13 mouse cellular contexts compared by ENCODE assay signal in genomic region chr14:41600935-41601334, GRCm38 (mm10). TPM values are rescaled to one million over a fixed set of nuclear protein-coding genes. Genes with fewer than 3 reads are reported as not detected.
"Had no signal": no experiment of that assay in that cellular context is flagged by ENCODE, and none has a peak within 500 bp of the region (broad histone marks: within the 10 kb centered on the region; RNA-seq: fewer than 3 reads in every experiment).

No protein-coding gene starts in this region.

RNA-seq across cellular contexts. Expression of gene Gm3072, which starts 23.5 kb away (rescaled TPM):
- total RNA-seq: neutrophil, adult 5-6 weeks had no signal
- polyA plus RNA-seq: neural tube, embryonic 13.5 days; neural tube, embryonic 14.5 days; neural tube, embryonic 15.5 days; small intestine, adult 2 months; spleen, adult 2 months; stomach, embryonic 14.5 days; stomach, embryonic 15.5 days; stomach, embryonic 16.5 days; stomach, postnatal 0 days; thymus, adult 2 months; thymus, postnatal 0 days; urinary bladder, adult 2 months had no signal

RNA-seq across cellular contexts. Expression of gene 1700049E17Rik2, which starts 27.9 kb away (rescaled TPM):
- total RNA-seq: neutrophil, adult 5-6 weeks had no signal
- polyA plus RNA-seq: neural tube, embryonic 13.5 days; neural tube, embryonic 14.5 days; neural tube, embryonic 15.5 days; small intestine, adult 2 months; spleen, adult 2 months; stomach, embryonic 14.5 days; stomach, embryonic 15.5 days; stomach, embryonic 16.5 days; stomach, postnatal 0 days; thymus, adult 2 months; thymus, postnatal 0 days; urinary bladder, adult 2 months had no signal

RNA-seq across cellular contexts. Expression of gene Gm3676, which starts 45.4 kb away (rescaled TPM):
- total RNA-seq: neutrophil, adult 5-6 weeks had no signal
- polyA plus RNA-seq: neural tube, embryonic 13.5 days; neural tube, embryonic 14.5 days; neural tube, embryonic 15.5 days; small intestine, adult 2 months; spleen, adult 2 months; stomach, embryonic 14.5 days; stomach, embryonic 15.5 days; stomach, embryonic 16.5 days; stomach, postnatal 0 days; thymus, adult 2 months; thymus, postnatal 0 days; urinary bladder, adult 2 months had no signal

RNA-seq across cellular contexts. Expression of gene Gm7970, which starts 45.6 kb away (rescaled TPM):
- total RNA-seq: neutrophil, adult 5-6 weeks had no signal
- polyA plus RNA-seq: neural tube, embryonic 13.5 days; neural tube, embryonic 14.5 days; neural tube, embryonic 15.5 days; small intestine, adult 2 months; spleen, adult 2 months; stomach, embryonic 14.5 days; stomach, embryonic 15.5 days; stomach, embryonic 16.5 days; stomach, postnatal 0 days; thymus, adult 2 months; thymus, postnatal 0 days; urinary bladder, adult 2 months had no signal
